Mouse (Mus musculus): ENCODE results near the gene Col8a1. TPM values are rescaled to one million over a fixed set of nuclear protein-coding genes. Genes with fewer than 3 reads are reported as not detected.
A peak's percentile ranks its signal among the peaks of the same experiment; 100 is the strongest.

The Col8a1 gene
- total RNA-seq, 2 experiments from 2014 or later, result not detected

- ATAC-seq (ENCODE audit: poor library complexity, severe bottlenecking), result no peak
Measured at GRCm38 (mm10) chr16:57685790-57686399, 68.6 kb downstream of the Col8a1 start.

GRCm38 (mm10) chr16:57672251-57672650 lies 82.3 kb downstream of the Col8a1 start:
- no peak for ATAC-seq (ENCODE audit: poor library complexity, severe bottlenecking)

DNA sequence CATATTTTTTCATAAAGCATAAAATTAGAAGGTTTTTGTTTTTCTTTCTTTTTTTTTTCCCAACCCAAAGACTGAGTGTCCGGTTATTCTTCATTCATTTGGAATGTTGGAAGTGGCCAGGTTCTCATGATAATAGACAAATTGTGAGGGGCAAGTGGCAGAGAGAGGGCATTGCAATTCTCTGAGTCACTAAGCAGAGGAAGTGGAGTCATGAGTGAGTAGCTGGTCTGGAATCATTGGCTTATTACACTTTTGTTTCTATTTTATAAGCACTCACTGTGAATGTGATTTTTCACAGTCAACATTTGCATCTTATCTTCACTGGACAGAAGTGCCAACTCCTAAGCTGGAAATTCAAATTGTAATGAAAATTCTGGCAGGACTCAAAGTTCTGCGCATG lies 82.9 kb downstream of the Col8a1 start:
- no peak for ATAC-seq (ENCODE audit: poor library complexity, severe bottlenecking)

DNA sequence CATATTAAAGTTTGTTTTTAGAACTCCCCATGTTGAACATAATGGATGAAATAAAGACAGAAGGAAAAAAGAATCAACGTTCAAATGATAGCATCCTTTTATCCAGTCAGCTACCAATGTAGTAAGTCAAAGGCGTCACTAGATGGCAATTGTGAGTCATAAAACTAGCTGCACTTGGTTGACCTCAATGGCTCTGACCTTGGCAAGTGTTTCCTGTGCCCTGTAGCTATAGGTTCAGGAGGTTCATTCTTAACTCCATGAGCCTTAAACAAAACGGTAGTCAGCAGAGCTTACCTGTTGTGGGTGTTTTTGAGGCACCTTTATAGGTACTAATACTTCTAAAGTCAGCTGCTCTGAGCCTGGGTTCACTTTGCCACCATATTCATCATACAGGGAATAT lies 85.2 kb downstream of the Col8a1 start:
- ATAC-seq (ENCODE audit: poor library complexity, severe bottlenecking), result no peak

DNA sequence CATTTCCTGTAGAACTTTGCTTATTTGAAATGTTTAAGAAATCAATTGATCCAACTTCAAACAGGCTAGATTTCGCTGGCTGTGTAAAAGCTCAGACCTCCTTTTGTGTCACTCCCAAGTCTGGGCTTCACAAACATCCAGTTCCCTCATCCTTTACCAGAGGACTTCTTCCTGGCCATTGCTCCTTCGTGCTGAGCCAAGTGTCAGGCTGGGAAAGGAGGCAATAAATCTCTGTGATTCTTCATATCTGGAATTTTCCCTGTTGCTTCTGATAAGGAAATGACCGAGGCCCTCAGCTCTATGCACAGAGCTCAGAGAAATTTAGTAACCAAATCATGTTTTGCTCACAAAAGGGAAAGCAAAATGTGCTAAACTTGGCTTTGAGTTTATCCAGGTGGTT lies 91.9 kb downstream of the Col8a1 start:
- ATAC-seq (ENCODE audit: poor library complexity, severe bottlenecking), result no peak

GRCm38 (mm10) chr16:57649888-57650287 lies 104.6 kb downstream of the Col8a1 start:
- ATAC-seq (ENCODE audit: poor library complexity, severe bottlenecking), result no peak

GRCm38 (mm10) chr16:57641346-57641885 lies 113.1 kb downstream of the Col8a1 start:
- no peak for ATAC-seq (ENCODE audit: poor library complexity, severe bottlenecking)

- ATAC-seq (ENCODE audit: poor library complexity, severe bottlenecking), result no peak
Measured at GRCm38 (mm10) chr16:57634766-57635165, 119.8 kb downstream of the Col8a1 start.

GRCm38 (mm10) chr16:57634191-57634590 lies 120.3 kb downstream of the Col8a1 start:
- peak; percentile 74 for ATAC-seq (ENCODE audit: poor library complexity, severe bottlenecking)

- peak; percentile 66 for ATAC-seq (ENCODE audit: poor library complexity, severe bottlenecking)
Measured at GRCm38 (mm10) chr16:57611768-57612167, 142.8 kb downstream of the Col8a1 start.

DNA sequence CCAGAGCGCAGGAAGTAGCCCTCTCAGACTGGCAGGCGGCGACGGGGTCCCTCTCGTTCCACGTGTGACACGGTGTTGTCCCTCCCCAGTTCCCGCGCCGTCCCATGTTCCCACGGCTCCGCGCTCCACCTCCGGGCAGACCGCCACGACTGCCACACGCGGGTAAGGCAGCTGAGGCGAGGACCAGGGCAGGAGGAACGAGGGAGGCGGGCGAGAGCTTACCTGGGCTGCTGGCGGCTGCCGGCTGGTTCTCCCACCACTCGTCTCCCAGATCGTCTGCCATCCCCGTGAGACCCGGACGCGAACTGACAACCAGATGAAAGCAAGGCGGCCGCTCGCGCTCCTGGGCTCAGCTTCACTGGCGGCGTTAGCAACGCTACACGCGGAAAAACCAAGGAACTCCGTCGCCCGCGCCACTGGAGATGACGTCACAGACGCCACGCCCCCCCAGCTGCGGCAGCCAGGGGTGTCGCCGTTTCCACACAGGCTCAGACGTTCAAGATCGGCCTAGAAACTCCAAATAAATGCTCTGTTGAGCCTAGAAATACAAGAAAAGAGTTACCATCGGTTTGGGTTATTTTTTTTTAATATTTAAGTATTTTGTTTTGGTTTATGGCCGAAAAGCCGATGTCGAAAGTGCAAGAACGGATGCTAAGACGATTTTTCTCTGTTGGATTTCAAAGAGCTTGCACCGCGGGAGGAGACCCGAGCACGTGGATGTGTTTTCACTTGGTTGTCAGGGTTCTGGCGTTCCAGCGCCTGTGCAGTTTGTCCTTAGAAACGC lies 147.9 kb downstream of the Col8a1 start, which contains the start of gene Cmss1:
Gene Cmss1 (minus strand): TSS at position 421 of the 784 bp plus-strand sequence.
- ATAC-seq (ENCODE audit: poor library complexity, severe bottlenecking), result peak; percentile 97

GRCm38 (mm10) chr16:57601031-57601430 lies 153.5 kb downstream of the Col8a1 start:
- ATAC-seq (ENCODE audit: poor library complexity, severe bottlenecking), result no peak

DNA sequence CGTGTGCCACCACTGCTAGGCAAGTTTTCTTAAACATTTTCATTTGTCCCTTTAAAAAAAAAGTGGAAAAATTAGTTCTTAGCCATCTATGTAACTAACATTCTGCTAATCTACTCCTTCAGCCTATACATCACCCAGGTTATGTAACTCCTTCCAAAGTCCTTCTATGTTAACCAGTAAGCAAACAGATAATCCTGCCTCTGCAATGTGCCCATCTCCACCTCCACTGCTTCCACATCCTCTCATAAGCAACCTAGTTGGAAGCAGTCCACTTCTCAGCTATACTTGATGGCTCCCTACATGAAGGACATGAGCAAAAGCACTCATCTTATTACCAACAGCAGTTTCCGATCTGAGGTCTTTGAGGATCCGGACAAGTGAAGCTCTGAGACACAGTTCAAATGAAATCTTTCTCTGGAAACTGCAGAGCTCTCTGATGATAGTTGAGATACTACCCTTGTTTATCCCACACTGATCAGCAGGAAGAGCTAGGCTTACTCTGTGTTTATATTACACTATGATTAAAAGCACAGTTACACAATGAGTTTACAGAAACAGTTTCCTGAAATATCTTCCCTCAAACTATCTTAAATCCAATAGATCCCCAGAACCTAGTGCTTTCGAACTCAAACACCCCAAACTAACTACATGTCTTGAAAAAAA lies 157.1 kb downstream of the Col8a1 start:
- ATAC-seq (ENCODE audit: poor library complexity, severe bottlenecking), result no peak

GRCm38 (mm10) chr16:57593422-57594157 lies 160.9 kb downstream of the Col8a1 start:
- peak; percentile 84 for ATAC-seq (ENCODE audit: poor library complexity, severe bottlenecking)

GRCm38 (mm10) chr16:57585201-57585600 lies 169.3 kb downstream of the Col8a1 start:
- no peak for ATAC-seq (ENCODE audit: poor library complexity, severe bottlenecking)

DNA sequence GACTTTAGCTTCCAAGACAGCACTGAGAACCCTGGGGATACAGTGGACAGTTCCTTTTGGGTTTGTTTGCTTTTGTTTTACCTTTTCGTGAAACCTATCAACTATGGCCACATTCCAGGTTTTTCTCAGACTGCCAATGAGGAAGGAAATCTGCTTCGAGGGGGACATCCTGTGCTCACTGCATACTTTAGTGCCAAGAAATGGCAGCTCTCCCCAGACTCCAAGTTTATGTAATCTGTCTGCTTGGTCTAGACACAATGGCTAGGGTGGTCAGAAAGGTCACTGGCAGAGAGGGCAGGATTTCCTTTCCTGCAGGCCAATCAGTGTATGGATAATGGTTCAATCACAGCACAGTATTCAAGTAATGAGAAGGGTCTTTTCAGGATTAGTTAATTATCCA lies 172.5 kb downstream of the Col8a1 start:
- ATAC-seq (ENCODE audit: poor library complexity, severe bottlenecking), result no peak

DNA sequence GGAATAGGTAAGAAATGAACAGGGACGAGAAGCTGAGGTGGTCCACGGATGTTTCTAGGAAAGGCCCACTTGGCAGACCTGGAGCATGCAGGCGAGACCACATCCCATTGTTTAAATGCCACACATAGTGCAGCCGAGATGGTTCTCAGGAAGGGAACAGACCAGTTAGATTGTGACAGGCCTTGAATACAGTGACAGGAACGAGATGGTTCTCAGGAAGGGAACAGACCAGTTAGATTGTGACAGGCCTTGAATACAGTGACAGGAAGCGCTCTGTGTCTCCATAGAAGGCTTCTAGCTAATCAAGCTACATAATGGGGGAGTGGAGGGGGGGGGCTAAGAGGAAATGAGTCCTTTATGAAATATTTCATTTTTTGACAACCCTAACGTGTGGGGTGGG lies 174.5 kb downstream of the Col8a1 start:
- ATAC-seq (ENCODE audit: poor library complexity, severe bottlenecking), result peak; percentile 59

GRCm38 (mm10) chr16:57577519-57577918 lies 177.0 kb downstream of the Col8a1 start:
- no peak for ATAC-seq (ENCODE audit: poor library complexity, severe bottlenecking)

DNA sequence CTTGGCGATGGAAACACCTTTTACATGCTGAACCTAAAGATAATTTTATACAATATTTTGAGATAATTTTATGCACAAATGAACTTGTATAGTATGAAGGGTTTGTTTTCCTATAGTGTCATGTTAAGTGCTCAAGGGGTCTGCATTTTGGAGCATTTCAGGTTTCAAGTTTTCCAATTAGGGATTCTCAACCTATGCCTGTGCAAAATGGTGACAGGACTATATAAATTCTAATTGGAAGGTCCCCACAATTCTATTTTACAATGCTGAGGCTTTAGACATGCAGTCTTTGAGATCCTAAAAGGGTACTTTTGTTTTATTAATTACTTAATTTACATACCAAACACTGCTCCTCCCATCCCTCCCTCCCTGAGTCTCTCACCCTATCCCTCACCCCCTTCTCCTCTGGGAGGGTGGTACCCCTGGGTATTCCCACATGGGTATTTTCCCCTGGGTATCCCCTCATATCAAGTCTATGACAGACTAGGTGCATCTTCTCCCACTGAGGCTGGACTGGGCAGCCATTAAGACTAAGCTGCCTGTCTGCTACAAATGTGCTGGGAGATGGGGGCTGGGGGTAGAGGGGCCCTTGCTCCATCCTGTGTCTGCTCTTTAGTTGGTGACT lies 178.7 kb downstream of the Col8a1 start:
- no peak for ATAC-seq (ENCODE audit: poor library complexity, severe bottlenecking)
